Mouse (Mus musculus): Measurements from ENCODE around the gene Ciita. TPM values are rescaled to one million over a fixed set of nuclear protein-coding genes. Genes with fewer than 3 reads are reported as not detected.

Ciita gene
- total RNA-seq, 2 experiments from 2014 or later = 0.19 to 0.37 TPM

- DNase-seq (ENCODE audit: low spot score in 2 of 2) = no peak
These were observed 31.3 kb downstream of the Ciita start for GRCm38 (mm10) chr16:10511134-10511520.

- DNase-seq (ENCODE audit: low spot score in 2 of 2) = no peak
These were observed 36.2 kb downstream of the Ciita start for GRCm38 (mm10) chr16:10515953-10516572.

GRCm38 (mm10) chr16:10518030-10518429 is 38.2 kb downstream of the Ciita start:
- DNase-seq (ENCODE audit: low spot score in 2 of 2) = no peak

- peak; percentile 76 to 82 for DNase-seq (ENCODE audit: low spot score in 2 of 2)
These were observed 41.2 kb downstream of the Ciita start for GRCm38 (mm10) chr16:10520908-10521614.

- peak; percentile 66 to 79 for DNase-seq (ENCODE audit: low spot score in 2 of 2)
These were observed 43.0 kb downstream of the Ciita start for GRCm38 (mm10) chr16:10522811-10523210.

- no peak for DNase-seq (ENCODE audit: low spot score in 2 of 2)
These were observed 43.8 kb downstream of the Ciita start for GRCm38 (mm10) chr16:10523650-10524049.

GRCm38 (mm10) chr16:10524866-10525609 is 45.2 kb downstream of the Ciita start:
- no peak for DNase-seq (ENCODE audit: low spot score in 2 of 2)

GRCm38 (mm10) chr16:10525610-10525980 is 45.7 kb downstream of the Ciita start:
- DNase-seq (ENCODE audit: low spot score in 2 of 2) = no peak

GRCm38 (mm10) chr16:10527046-10527644 is 47.3 kb downstream of the Ciita start:
- DNase-seq (ENCODE audit: low spot score in 2 of 2) = no peak

GRCm38 (mm10) chr16:10528382-10528781 is 48.5 kb downstream of the Ciita start:
- no peak for DNase-seq (ENCODE audit: low spot score in 2 of 2)

GRCm38 (mm10) chr16:10530179-10530578 is 50.3 kb downstream of the Ciita start:
- no peak for DNase-seq (ENCODE audit: low spot score in 2 of 2)

- no peak for DNase-seq (ENCODE audit: low spot score in 2 of 2)
These were observed 53.9 kb downstream of the Ciita start for GRCm38 (mm10) chr16:10533781-10534180.

- DNase-seq (ENCODE audit: low spot score in 2 of 2) = no peak
These were observed 54.7 kb downstream of the Ciita start for GRCm38 (mm10) chr16:10534567-10534966.

GRCm38 (mm10) chr16:10536323-10536722 is 56.5 kb downstream of the Ciita start:
- no peak for DNase-seq (ENCODE audit: low spot score in 2 of 2)

- DNase-seq (ENCODE audit: low spot score in 2 of 2) = no peak
These were observed 57.1 kb downstream of the Ciita start for GRCm38 (mm10) chr16:10536961-10537360.

- DNase-seq (ENCODE audit: low spot score in 2 of 2) = no peak
These were observed 61.1 kb downstream of the Ciita start for GRCm38 (mm10) chr16:10540763-10541597.

- DNase-seq (ENCODE audit: low spot score in 2 of 2) = no peak
These were observed 61.7 kb downstream of the Ciita start for GRCm38 (mm10) chr16:10541598-10541930.

GRCm38 (mm10) chr16:10542266-10542665 is 62.4 kb downstream of the Ciita start:
- peak in 1 of 2 experiments; percentile 32 for DNase-seq (ENCODE audit: low spot score in 2 of 2)

GRCm38 (mm10) chr16:10542698-10543365 is 63.0 kb downstream of the Ciita start, which contains the start of gene Dexi:
Gene Dexi, minus strand, starts transcription at chr16:10543054.
- peak; percentile 93 to 96 for DNase-seq (ENCODE audit: low spot score in 2 of 2)

GRCm38 (mm10) chr16:10544995-10545622 is 65.2 kb downstream of the Ciita start, which contains the start of gene Clec16a:
Gene Clec16a, plus strand, starts transcription at chr16:10545339.
- peak; percentile 96 to 98 for DNase-seq (ENCODE audit: low spot score in 2 of 2)
